Mouse (Mus musculus): ENCODE data around the gene Samd4. TPM values are rescaled to one million over a fixed set of nuclear protein-coding genes. Genes with fewer than 3 reads are reported as not detected.

Samd4 gene
- polyA plus RNA-seq, 1 experiment from 2014 or later = 14.8 TPM

DNA sequence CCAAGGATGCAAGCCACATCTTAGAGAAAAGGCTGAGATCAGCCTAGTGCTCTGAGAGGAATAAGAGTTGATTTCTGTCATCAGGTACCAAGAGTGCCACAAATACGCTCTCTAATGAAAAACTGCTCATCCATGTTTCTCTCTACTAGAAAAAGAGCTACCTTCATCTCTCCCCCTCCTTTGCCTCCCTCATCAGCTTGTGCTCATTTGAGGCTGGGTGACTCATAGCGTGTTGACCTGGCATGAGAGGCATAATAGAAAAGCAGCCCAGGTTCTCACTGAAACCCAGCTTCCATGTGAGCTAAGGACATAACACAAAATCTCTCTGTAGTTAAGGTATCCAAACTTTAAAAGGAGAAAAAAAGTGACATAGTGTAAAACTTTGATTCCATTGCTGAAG, 176.3 kb downstream of the Samd4 start:
- no peaks in the 10 kb centered on the region for H3K36me3 ChIP-seq
- no peak overlapping the region for H3K4me3 ChIP-seq
- no peak overlapping the region for H3K27ac ChIP-seq
- H3K27me3 ChIP-seq = no peaks in the 10 kb centered on the region
- WGBS = 95% methylated on average over 2 of the region's 2 CpGs
- no peak for ATAC-seq (ENCODE audit: low FRiP score, low read depth)
- H3K4me2 ChIP-seq (replicated peaks) = no peak overlapping the region
- H3K9ac ChIP-seq = no peak overlapping the region
- H3K4me1 ChIP-seq = peaks cover 15% of the 10 kb centered on the region
- no peaks in the 10 kb centered on the region for H3K9me3 ChIP-seq

- WGBS = 21% methylated on average over 5 of the region's 5 CpGs
- no peaks in the 10 kb centered on the region for H3K27me3 ChIP-seq
- peaks cover 20% of the 10 kb centered on the region for H3K36me3 ChIP-seq
- no peak overlapping the region for H3K4me3 ChIP-seq
- H3K27ac ChIP-seq = no peak overlapping the region
- H3K9ac ChIP-seq = no peak overlapping the region
- no peaks in the 10 kb centered on the region for H3K9me3 ChIP-seq
- H3K4me1 ChIP-seq = peaks cover 12% of the 10 kb centered on the region
- no peak overlapping the region for H3K4me2 ChIP-seq (replicated peaks)
- no peak for ATAC-seq (ENCODE audit: low FRiP score, low read depth)
These were observed 182.4 kb downstream of the Samd4 start for GRCm38 (mm10) chr14:47065067-47065466.

- H3K27ac ChIP-seq = no peak overlapping the region
- no peak overlapping the region for H3K4me3 ChIP-seq
- H3K4me1 ChIP-seq = peaks cover 12% of the 10 kb centered on the region
- H3K9me3 ChIP-seq = no peaks in the 10 kb centered on the region
- no peak for ATAC-seq (ENCODE audit: low FRiP score, low read depth)
- H3K36me3 ChIP-seq = peaks cover 25% of the 10 kb centered on the region
- 76% methylated on average over 5 of the region's 5 CpGs for WGBS
- H3K4me2 ChIP-seq (replicated peaks) = no peak overlapping the region
- H3K27me3 ChIP-seq = no peaks in the 10 kb centered on the region
- no peak overlapping the region for H3K9ac ChIP-seq
These were observed 184.2 kb downstream of the Samd4 start for GRCm38 (mm10) chr14:47066901-47067300.

- no peak for ATAC-seq (ENCODE audit: low FRiP score, low read depth)
- Histone ChIP-seq H3K4me1 (no peaks in the 10 kb centered on the region), H3K36me3 (peaks cover 61% of the 10 kb centered on the region), H3K9me3 (no peaks in the 10 kb centered on the region), H3K27me3 (no peaks in the 10 kb centered on the region), H3K27ac (no peak overlapping the region), H3K9ac (no peak overlapping the region), H3K4me3 (no peak overlapping the region), H3K4me2 (replicated peaks) (no peak overlapping the region)
- 61% methylated on average over 18 of the region's 18 CpGs for WGBS
These were observed 191.5 kb downstream of the Samd4 start for GRCm38 (mm10) chr14:47074045-47074666.

DNA sequence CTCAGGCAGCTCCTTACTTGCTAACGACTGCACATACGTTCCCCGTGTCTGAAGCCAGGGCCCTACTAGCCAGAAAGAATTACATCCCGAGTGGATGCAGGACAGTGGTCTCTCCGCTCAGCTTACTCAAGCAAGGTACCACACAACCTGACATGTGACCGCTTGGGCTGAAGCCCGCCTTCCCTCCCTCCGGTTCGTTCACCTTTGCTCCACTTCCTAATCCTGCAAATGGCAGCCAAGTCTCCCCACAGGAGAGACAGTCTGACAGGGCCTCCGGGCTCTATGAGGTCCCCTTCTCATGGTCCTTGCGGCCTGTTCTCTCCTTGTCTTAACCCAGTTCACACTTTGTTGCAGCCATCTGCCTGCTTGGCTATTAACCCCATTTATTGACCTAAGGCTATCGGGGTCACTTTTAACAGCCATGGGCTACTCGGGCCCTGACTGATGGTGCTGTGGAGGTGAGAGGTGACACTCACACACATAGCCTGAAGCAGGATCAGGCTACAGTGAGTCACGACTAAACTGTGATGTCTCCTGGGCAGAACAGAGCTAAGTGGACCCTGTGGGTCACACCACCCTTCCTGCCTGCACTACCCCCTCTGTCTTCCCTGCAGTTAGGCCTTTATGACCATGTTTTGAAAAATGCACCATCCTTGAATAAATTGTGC, 192.5 kb downstream of the Samd4 start:
- Histone ChIP-seq H3K9me3 (no peaks in the 10 kb centered on the region), H3K4me3 (no peak overlapping the region), H3K27me3 (no peaks in the 10 kb centered on the region), H3K4me2 (replicated peaks) (no peak overlapping the region), H3K36me3 (peaks cover 58% of the 10 kb centered on the region), H3K9ac (no peak overlapping the region), H3K27ac (no peak overlapping the region), H3K4me1 (no peaks in the 10 kb centered on the region)
- ATAC-seq (ENCODE audit: low FRiP score, low read depth) = no peak
- 64% methylated on average over 14 of the region's 14 CpGs for WGBS

GRCm38 (mm10) chr14:47075856-47076255, 193.2 kb downstream of the Samd4 start:
- Histone ChIP-seq H3K36me3 (peaks cover 61% of the 10 kb centered on the region), H3K27ac (no peak overlapping the region), H3K9ac (no peak overlapping the region), H3K27me3 (no peaks in the 10 kb centered on the region), H3K4me3 (no peak overlapping the region), H3K4me1 (no peaks in the 10 kb centered on the region), H3K9me3 (no peaks in the 10 kb centered on the region), H3K4me2 (replicated peaks) (no peak overlapping the region)
- WGBS = 90% methylated on average over 5 of the region's 5 CpGs
- ATAC-seq (ENCODE audit: low FRiP score, low read depth) = no peak

DNA sequence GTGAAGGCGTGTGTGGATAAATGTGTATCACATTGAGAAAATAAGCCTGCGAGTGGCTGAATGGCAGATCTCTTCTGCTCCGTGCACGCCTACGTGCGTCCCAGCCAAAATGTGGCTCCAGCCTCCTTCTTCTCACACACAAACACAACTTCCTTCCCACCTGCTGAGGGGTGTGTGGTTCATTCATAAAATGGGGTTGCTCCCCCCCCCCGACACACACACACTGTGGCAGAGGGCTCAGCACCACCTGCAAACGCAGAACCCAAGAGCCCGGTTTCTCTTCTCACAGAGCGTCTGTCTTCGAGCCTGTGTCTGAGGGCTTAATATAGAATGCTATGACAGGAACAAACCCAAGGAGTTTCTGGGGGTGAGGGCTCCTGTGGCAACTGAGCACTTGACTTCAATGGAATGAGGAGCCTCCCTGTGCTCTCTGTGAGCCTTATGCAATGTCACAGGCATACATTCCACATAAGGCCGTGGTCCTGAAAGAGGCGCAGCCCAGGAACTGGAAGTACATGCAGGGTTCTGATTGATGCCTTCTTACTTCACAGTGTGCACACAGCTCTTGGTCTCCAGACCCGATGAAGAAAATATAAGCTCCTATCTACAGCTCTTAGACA, 194.4 kb downstream of the Samd4 start:
- H3K27ac ChIP-seq = no peak overlapping the region
- WGBS = 91% methylated on average over 14 of the region's 14 CpGs
- no peaks in the 10 kb centered on the region for H3K9me3 ChIP-seq
- H3K27me3 ChIP-seq = no peaks in the 10 kb centered on the region
- H3K36me3 ChIP-seq = peaks cover 67% of the 10 kb centered on the region
- no peak overlapping the region for H3K4me2 ChIP-seq (replicated peaks)
- H3K4me3 ChIP-seq = no peak overlapping the region
- H3K9ac ChIP-seq = no peak overlapping the region
- no peak for ATAC-seq (ENCODE audit: low FRiP score, low read depth)
- no peaks in the 10 kb centered on the region for H3K4me1 ChIP-seq

DNA sequence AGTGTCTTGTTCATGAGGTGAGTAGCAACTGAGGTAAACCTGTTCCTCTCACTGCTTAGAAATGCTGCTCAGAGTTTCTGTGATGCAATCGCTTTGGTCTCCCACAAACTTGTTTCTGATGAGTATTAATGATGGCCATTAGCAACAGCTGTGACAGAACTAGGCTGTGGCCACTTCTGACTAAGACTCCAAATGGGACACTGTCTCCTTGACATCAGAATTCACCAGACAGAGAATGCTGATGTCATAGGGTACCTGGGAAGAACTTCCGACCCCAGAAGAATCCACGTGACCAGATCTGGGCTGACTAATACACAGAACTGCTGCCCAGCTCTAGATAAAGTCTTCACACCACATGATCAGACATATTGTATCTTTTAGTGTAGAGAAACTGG, 194.9 kb downstream of the Samd4 start:
- no peak overlapping the region for H3K4me2 ChIP-seq (replicated peaks)
- H3K36me3 ChIP-seq = peaks cover 67% of the 10 kb centered on the region
- ATAC-seq (ENCODE audit: low FRiP score, low read depth) = no peak
- no peak overlapping the region for H3K27ac ChIP-seq
- H3K4me3 ChIP-seq = no peak overlapping the region
- H3K27me3 ChIP-seq = no peaks in the 10 kb centered on the region
- no peaks in the 10 kb centered on the region for H3K4me1 ChIP-seq
- H3K9ac ChIP-seq = no peak overlapping the region
- WGBS = 87% methylated on average over 3 of the region's 3 CpGs
- no peaks in the 10 kb centered on the region for H3K9me3 ChIP-seq

DNA sequence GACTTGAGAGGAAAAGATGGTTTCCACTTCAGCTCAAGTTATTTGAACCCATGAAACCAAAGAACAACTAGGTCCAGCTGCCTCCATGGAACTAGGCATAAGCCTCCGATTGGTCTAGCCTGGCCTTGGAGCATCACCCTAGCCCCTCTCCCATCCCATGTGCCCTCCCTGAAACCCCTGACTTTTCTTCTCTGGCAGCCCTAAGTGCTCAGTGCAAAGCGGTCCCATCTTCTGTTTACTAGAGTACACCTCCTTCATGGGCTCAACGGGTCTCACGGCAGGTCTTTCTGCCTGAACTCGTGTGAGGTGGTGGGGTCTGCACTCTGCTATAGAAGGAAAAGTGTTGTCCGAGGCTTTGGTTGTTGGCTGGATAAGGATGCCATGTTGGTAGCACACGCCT, 197.3 kb downstream of the Samd4 start:
- Histone ChIP-seq H3K9me3 (no peaks in the 10 kb centered on the region), H3K36me3 (peaks cover 55% of the 10 kb centered on the region), H3K27ac (no peak overlapping the region), H3K9ac (no peak overlapping the region), H3K4me1 (no peaks in the 10 kb centered on the region), H3K4me3 (no peak overlapping the region), H3K27me3 (no peaks in the 10 kb centered on the region), H3K4me2 (replicated peaks) (no peak overlapping the region)
- no peak for ATAC-seq (ENCODE audit: low FRiP score, low read depth)
- 89% methylated on average over 7 of the region's 7 CpGs for WGBS

GRCm38 (mm10) chr14:47083311-47083710, 200.7 kb downstream of the Samd4 start:
- Histone ChIP-seq H3K27ac (no peak overlapping the region), H3K4me3 (no peak overlapping the region), H3K9me3 (no peaks in the 10 kb centered on the region), H3K4me1 (peaks cover 14% of the 10 kb centered on the region), H3K9ac (no peak overlapping the region), H3K27me3 (no peaks in the 10 kb centered on the region), H3K4me2 (replicated peaks) (no peak overlapping the region), H3K36me3 (peaks cover 30% of the 10 kb centered on the region)
- ATAC-seq (ENCODE audit: low FRiP score, low read depth) = no peak
- WGBS = 68% methylated on average over 9 of the region's 9 CpGs

DNA sequence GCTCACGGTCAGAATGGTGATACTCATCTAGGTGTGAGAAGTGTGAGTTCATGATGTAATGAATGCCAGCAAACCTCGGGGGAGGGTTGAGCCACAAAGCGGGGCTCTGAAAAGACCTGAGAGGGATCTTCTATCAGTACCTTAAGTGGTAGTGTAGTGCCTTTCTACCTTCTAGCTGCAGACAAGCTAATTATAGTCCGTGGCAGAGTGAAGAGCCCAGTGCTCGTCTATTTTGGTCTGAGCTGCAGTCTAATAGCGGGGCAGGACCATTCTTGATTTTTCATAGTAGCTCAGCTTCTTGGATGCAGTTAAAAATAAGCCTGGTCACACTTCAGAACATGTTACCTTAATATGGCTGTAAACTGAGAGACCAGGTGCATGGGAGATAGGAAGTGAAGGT, 201.2 kb downstream of the Samd4 start:
- Histone ChIP-seq H3K9me3 (no peaks in the 10 kb centered on the region), H3K36me3 (peaks cover 26% of the 10 kb centered on the region), H3K4me2 (replicated peaks) (no peak overlapping the region), H3K4me3 (no peak overlapping the region), H3K4me1 (peaks cover 14% of the 10 kb centered on the region), H3K9ac (no peak overlapping the region), H3K27me3 (no peaks in the 10 kb centered on the region), H3K27ac (no peak overlapping the region)
- 70% methylated on average over 6 of the region's 6 CpGs for WGBS
- no peak for ATAC-seq (ENCODE audit: low FRiP score, low read depth)

DNA sequence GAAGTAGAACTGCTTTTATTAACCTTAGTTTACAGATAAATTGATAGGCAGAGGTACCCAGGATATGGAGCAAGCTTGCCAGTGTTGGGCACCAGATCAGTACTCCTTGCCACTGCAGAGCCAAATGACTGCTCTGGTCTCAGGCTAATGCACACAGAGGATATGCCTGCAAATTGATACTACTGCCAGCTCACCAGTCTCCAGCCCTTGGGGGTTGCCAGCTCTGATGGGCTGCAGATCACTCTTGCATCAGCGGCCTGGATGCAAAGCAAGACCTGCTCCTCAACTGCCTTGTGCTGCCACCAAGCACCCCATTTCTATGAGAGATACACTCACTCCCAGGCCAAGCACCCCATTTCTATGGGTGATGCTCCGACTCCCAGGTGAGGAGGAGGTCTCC, 202.0 kb downstream of the Samd4 start:
- H3K4me1 ChIP-seq = peaks cover 14% of the 10 kb centered on the region
- peaks cover 30% of the 10 kb centered on the region for H3K36me3 ChIP-seq
- 88% methylated on average over 2 of the region's 2 CpGs for WGBS
- no peak overlapping the region for H3K4me2 ChIP-seq (replicated peaks)
- ATAC-seq (ENCODE audit: low FRiP score, low read depth) = no peak
- H3K27me3 ChIP-seq = no peaks in the 10 kb centered on the region
- no peak overlapping the region for H3K27ac ChIP-seq
- no peak overlapping the region for H3K9ac ChIP-seq
- no peak overlapping the region for H3K4me3 ChIP-seq
- no peaks in the 10 kb centered on the region for H3K9me3 ChIP-seq
